Mouse (Mus musculus): Measurements from ENCODE around the gene Ppp4r1.

DNA sequence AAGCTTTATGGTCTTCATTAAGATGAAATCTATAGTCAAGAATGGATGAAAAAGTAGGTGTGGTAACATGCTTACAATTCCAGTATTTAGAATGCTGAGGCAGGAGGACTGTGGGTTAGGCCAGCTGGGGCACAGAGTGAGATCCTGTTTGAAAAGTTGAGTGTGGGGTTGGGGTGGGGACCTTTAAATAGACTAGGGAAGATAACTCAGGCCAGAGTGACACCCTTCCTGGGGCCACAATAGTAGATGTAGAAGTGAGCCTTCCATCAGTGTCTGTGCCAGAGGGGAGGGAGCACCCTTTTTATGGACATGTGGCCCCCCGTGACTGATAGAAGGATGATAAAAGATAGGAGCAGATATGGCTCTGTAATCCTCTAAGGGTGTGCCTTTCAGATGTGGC, 17.0 kb downstream of the Ppp4r1 start:
- TF ChIP-seq CTCF (conservative IDR thresholded peaks at IDR 0.05; ENCODE audit: low read length) (no peak), NANOG (IDR thresholded peaks at IDR 0.05; ENCODE audit: borderline replicate concordance, low read length) (no peak)
